Mouse (Mus musculus): ENCODE results near the gene Gm16867.
"Not testable (repeated sequence)": the region's sequence is repeated elsewhere in the genome, so short reads cannot be mapped to it uniquely, and the experiment has no call there.

Gm16867 gene

GRCm38 (mm10) chr14:69503174-69503573 is at the start of gene Gm16867:
Gene Gm16867, minus strand, starts transcription at chr14:69503362.
- not testable (repeated sequence) for DNase-seq

GRCm38 (mm10) chr14:69547310-69547709 is 44.1 kb upstream of the Gm16867 start:
- not testable (repeated sequence) for DNase-seq

- not testable (repeated sequence) for DNase-seq
Measured at GRCm38 (mm10) chr14:69545052-69545451, 41.9 kb upstream of the Gm16867 start.

- DNase-seq, result not testable (repeated sequence)
Measured at GRCm38 (mm10) chr14:69544033-69544432, 40.9 kb upstream of the Gm16867 start.

DNA sequence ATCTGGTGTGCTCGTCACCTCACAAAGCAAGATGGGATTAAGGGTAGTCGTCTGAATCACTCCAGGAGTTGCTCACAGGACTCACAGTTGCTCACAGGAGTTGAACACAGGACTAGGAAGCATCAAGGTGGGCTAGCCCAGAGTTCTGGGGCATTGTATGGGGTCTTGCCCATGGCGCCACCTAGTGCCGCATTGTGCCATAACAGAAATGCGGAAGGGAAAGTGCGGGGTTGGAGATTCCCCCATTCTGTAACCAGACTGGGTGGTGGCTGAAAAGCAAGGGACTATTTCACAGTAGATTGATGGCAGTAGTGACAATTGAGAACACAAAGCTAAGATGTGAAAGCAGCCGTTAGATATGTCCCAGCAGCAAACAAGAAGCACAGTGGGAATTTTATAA is 39.5 kb upstream of the Gm16867 start:
- not testable (repeated sequence) for DNase-seq

DNA sequence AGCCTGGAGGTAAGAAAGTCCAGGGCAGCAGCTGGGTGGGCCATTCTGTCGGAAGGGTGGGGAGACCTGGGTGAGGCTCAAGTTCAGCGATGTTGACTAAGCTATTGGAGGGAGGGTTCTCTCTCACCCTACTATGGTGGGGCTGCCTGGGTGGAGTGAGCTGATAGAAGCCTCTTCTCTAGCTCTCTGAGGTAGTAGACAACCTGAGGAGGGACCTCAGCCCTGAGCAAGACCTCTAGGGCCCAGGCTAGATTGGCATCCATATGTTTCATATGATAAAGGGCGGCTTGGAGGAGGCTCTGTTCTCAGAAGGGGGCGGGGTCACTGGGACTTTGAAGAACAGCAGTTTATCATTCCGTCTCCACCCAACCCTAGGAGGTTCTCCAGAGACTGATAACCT is 37.0 kb upstream of the Gm16867 start:
- not testable (repeated sequence) for DNase-seq

DNA sequence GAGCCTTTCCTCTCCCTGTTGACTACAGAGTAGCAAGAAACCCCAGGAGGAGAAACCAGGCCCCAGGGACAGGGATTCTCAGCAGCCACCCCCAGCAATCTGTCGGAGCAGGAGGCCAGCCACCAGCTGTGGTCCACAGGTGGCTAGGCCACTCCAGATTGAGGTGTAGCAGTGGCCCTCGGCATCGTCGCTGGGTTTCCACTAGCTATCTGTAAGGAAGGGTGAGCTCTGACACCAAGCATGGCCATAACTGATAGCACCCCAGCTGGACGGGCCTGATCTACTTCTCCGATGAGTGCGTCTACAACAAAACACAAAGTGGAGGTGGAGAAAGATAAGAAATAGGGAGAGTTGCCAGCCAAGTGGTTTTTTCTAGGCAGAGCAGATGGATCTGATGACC is 33.4 kb upstream of the Gm16867 start:
- DNase-seq, result not testable (repeated sequence)

DNA sequence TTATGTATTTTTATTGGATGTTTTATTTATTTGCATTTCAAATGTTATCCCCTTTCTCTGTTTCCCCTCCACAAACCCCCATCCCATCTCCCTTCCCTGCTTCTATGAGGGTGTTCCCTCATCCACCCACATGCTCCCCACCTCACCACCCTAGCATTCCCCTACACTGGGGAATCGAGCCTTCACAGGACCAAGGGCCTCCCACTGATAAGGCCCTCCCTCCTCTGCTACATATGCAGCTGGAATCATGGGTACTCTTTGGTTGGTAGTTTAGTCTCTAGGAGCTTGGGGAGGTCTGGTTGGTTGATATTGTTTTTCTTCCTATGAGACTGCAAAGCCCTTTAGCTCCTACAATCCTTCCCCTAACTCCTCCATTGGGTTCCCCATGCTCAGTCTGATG is 23.0 kb upstream of the Gm16867 start:
- not testable (repeated sequence) for DNase-seq

DNA sequence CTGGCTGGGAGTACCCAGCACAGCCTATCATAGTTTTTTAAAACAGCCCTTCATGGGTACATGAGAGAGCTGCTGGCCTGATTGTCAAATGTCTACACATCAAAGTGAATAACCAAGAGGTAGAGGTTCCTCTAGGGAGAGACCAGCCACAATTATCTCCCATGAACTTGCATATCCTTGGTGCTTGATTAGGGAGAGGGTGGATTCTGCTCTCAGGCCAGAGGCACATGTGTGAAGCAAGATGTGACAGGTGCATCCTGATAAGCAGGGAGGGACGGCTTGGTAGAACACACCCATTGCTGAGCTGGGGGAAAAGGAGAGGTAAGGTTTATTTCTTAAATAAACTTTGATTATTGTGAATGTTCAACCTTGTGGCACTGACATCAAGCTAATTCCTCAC is 19.8 kb upstream of the Gm16867 start:
- not testable (repeated sequence) for DNase-seq

DNA sequence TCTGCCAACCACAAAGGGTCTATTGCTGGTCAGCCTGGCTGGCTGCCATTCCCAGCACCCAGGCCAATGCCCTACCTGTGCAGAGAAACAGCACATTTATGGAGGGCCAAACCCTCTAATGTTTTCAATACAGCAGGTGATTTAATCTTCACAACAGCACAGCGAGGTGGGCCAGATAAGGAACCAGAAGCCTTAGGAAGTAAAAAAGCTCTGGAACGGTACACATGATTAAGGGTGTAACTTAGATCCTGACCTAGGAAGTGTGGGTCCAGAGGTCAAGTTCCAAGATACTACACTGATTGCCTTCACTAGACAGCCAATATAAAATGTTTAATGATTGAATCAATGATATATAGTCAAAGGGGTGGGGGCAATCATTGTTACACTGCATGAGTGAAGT is 17.6 kb upstream of the Gm16867 start:
- not testable (repeated sequence) for DNase-seq

GRCm38 (mm10) chr14:69512449-69512848 is 9.3 kb upstream of the Gm16867 start, which contains the start of gene Gm27179:
Gene Gm27179, minus strand, starts transcription at chr14:69512549.
- DNase-seq, result not testable (repeated sequence)

GRCm38 (mm10) chr14:69507000-69507399 is 3.8 kb upstream of the Gm16867 start:
- not testable (repeated sequence) for DNase-seq

GRCm38 (mm10) chr14:69502440-69503150 is 567 bp downstream of the Gm16867 start:
- not testable (repeated sequence) for DNase-seq

DNA sequence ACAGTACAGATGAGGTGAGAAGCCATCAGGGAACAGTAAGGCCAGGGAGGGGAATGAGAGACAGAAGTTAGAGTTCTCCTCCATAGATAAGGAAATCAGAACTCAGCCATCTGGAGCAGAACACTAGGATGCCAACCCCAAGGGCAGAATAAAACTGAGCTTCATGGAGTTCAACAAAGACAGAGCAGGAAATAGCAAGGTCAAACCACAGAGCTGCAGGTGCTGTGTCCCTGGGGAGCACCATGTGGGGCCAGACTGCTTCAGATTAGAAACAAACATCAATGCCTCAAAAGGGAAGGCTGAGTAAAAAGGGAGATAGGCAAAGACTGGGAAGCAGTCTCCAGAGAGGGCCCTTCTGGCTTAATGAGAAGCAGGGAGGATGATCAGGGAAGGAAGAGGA is 6.9 kb downstream of the Gm16867 start:
- not testable (repeated sequence) for DNase-seq

DNA sequence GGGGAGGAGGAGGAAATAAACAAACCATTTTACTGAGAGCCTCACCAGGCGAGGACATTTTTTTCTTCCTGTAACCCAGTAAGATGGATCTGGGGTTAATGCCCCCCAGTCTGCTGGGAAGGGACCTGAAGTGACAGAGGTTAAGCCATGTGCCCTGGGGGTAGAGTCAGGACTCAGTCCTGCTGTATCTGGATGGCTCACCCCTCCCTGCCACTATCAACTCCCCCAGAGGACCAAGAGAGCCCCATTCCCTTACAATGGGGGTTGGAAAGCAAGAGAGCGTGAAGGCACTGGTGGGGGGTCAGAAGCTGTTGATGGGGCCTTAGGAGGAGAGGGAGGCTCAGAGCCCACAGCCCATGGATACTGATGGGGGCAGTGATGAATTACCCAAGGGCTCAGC is 8.2 kb downstream of the Gm16867 start:
- DNase-seq, result not testable (repeated sequence)

- DNase-seq, result not testable (repeated sequence)
Measured at GRCm38 (mm10) chr14:69494522-69494921, 8.6 kb downstream of the Gm16867 start.

DNA sequence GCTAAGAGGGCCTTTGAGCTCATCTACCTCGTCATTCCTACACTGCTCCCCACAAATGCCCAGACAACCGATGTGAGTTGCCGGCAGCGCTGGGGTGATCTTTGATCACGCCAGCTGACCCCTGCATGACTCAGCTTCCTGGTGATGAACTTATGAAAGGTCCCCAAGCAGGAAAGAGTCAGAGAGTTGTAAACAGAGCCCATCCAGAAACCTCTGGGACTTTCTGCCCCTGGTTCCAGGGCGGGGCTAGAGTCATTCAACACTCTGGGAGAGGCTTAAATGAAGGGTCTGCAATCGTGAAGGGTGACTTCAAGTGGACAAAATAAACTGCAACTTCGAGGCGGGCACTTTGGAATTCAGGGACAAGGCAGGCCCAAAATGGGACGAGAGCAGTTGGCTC is 15.2 kb downstream of the Gm16867 start:
- DNase-seq, result not testable (repeated sequence)

DNA sequence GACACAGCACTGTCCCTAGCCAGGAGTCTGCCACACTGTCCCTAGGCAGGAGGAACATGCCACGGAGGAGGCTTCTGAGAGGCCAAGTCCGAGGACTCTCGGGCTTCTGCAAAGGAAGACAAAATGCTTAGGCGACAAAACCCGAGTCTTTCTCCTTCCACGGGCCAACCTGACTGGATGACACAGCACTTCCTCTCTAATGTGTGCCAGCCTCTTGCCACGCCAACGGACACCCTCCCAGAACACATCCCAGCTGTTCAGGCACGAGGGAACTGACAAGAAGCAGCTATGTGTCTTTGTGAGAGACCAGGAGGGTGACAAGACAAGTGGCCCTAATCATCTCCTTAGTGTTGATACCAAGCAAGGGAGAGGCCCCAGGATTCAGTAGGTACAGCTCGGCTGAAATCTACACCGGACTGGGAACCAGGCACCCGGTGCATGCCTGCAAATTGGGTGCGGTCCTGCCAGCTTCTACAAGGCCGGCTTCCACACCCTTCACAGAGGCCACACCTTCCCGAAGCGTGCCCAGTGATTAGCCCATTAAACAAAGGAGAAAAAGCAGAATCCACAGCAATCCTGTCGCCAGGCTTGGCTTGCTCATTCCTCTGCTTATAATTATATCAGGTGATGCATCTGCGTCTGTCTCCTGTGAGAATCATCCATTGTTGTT is 17.6 kb downstream of the Gm16867 start:
- not testable (repeated sequence) for DNase-seq

DNA sequence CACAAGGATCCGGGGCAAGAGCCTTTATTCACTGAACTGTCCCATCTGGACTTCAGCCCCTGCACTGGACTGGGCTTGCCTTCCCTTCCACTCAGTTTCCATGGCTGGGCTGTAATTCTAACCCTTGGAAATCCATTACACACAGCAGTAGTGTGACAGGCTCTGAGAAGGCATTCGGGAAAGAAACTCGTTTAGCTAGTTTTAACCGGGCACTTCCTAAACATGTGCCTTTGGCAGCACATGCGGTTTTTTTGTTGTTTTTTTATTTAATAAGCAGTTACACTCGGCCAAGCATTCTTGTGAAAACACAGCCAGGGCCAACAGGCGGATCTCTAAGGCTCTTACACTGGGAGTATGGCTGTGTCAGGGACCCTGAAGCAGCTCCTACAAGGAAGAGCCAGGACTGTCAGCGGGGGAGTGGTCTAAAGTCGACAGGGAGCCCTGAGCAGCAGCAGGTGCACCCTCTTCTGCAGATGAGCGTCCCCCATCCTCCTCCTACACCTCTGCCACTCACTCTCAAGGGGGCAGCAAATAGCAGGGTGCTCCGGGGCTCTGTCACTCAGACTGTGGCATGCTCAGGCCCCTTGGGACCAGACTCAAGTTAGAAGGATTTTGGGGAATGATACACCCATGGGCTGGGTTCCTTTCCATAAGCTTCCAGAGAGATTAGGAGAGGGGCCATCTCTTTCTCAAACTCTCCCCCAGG is 29.1 kb downstream of the Gm16867 start:
- DNase-seq, result not testable (repeated sequence)

DNA sequence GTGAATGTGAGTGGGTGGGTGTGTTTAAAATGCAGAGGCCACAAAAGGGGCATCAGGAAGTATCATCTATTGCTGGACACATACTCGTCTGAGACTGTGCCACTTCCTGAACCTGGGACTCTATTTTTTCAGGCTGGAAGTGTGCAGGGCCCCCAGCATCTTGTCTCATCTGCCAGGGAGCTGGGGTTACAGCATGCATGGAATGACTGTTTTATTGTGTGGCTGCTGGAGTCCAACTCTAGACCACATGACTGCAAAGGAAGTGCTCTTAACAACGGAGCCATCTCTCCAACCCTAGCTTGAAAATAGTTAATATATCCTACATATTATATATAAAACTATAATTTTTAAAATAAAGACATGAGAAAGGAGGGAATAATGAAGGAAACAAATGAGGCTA is 29.8 kb downstream of the Gm16867 start:
- DNase-seq, result not testable (repeated sequence)

DNA sequence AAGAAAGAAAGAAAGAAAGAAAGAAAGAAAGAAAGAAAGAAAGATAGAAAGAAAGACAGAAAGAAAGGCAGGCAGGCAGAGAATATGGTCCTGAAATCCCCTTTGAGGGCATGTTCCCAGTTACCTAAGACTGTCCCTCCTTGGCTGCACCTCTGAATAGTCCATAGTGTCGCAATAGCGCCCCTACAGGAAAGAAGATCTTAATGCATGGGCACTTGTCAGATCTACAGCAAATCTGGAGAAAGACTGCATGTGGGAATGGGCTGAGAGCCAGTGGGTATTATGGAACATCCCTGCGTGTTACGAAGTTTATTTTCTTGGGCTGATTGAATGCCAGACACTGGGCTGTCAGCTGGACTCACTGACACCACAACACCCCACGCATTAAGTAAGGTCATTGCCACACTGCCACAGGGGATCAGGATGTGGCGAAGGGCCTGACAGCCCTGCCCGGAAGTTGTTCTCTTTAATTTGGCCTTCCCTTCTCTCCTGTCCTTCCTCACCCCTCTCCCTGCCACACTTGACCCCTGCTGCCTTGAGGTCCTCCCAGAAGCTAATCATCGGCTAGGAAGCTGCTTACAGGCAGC is 32.9 kb downstream of the Gm16867 start:
- DNase-seq, result not testable (repeated sequence)

GRCm38 (mm10) chr14:69467612-69468366 is 35.4 kb downstream of the Gm16867 start:
- DNase-seq, result not testable (repeated sequence)

All from kidney, adult 18-20 months (tissue).